Mouse (Mus musculus) gonadal fat pad, adult 2 months (tissue): Measurements from ENCODE around the gene Scd4. TPM values are rescaled to one million over a fixed set of nuclear protein-coding genes. Genes with fewer than 3 reads are reported as not detected.
"Not testable (repeated sequence)": the region's sequence is repeated elsewhere in the genome, so short reads cannot be mapped to it uniquely, and the experiment has no call there.

Source experiments
- DNase-seq: peaks from one replicate; pipeline ENCODE4 v3.0.0-alpha.2; 2012; ENCODE audit warnings: low read depth
- polyA plus RNA-seq: library from polyadenylated mRNA; depleted of rRNA; stranded (reverse); fragments of >200 nt; gene quantifications from 2 replicates; pipeline ENCODE4 v1.2.3, GENCODE M21; 2012

The Scd4 gene
- polyA plus RNA-seq, 1 experiment, result 0.73 TPM

GRCm38 (mm10) chr19:44316752-44317315 is 16.1 kb upstream of the Scd4 start:
- DNase-seq, result no peak

DNA sequence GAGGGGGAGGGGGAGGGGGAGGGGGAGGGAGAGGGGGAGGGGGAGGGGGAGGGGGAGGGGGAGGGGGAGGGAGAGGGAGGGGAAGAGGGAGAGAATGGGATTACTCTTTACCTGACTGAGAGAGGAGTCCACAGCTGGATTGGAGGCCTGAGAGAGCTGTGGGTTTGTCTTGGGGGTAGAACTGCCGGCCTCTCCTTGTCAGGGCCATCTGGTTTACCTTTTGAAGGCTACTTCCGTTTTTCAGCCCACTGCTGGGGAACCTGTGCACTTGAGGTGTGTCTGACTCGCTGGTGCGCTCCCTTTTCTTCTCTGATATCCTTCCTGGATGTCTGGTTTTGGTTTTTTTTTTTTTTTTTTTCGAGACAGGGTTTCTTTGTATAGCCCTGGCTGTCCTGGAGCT is 15.5 kb upstream of the Scd4 start:
- no peak for DNase-seq

DNA sequence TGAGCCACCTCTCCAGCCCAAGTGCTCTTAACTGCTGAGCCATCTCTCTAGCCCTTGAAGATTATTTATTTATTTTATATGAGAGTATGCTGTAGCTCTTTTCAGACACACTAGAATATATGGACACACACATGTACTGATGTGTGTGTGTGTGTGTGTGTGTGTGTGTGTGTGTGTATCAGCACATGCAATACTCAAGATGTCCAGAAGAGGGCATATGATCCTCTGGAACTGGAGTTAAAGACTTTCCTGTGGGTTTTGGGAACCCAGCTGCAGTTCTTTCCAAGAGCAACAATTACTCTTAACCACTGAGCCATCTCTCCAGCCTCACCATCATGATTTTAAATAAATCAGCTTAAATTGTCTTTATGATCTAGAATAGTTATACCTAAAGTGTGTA is 14.3 kb upstream of the Scd4 start:
- no peak for DNase-seq

GRCm38 (mm10) chr19:44320316-44320715 is 12.6 kb upstream of the Scd4 start:
- DNase-seq, result no peak

DNA sequence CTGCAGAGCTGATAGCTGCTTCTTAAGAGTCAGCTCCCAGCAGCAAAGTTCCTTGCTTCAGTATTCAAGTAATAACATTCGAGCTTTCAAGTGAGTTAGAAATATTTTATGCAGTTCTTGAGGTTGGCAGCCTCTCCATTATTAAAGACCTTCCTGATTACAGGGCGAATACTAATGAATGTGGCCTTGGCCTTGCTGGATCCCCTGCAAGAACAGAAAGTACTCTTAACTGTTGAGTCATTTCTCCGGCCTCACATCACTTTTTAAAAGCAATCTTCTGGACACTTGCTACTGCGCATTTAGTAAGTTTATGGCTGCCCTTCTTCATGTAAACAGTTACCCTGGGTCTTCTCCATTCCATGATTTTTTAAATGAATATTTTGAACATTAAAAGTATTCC is 11.7 kb upstream of the Scd4 start:
- DNase-seq, result no peak

- DNase-seq, result no peak
Measured at GRCm38 (mm10) chr19:44321631-44322030, 11.3 kb upstream of the Scd4 start.

GRCm38 (mm10) chr19:44329566-44329965 is 3.3 kb upstream of the Scd4 start:
- DNase-seq, result no peak

DNA sequence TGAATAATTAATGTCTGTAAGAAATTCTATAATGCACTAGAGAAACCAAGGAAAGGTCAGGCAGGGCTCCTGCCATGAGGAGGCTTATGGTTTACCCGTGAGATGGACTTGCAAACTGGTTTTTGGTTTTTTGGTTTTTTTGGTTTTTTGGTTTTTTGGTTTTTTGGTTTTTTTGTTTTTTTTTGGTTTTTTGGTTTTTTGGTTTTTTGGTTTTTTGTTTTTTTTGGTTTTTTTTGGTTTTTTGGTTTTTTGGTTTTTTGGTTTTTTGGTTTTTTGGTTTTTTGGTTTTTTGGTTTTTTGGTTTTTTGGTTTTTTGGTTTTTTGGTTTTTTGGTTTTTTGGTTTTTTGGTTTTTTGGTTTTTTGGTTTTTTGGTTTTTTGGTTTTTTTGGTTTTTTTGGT is 1.8 kb upstream of the Scd4 start:
- not testable (repeated sequence) for DNase-seq

- DNase-seq, result no peak
Measured at GRCm38 (mm10) chr19:44331911-44332310, 981 bp upstream of the Scd4 start.

DNA sequence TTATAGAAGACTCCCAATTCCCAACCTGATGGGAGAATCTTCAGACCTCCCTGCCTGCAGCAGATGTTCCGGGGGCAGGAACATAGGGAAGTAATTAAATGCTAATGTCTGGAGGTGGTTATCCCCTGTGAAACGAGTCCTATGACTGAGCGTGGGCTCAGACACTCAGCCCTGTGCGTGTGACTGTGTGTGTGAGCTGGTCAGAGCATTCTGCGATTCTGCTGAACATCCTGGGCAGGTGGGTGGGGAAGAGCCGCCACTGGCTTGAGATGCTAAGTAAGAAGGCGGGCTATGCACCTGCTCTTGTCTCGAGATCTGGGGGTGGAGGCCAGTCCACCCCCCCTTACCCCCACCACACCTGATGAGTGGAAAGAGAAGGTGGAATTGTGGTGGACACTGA is 566 bp upstream of the Scd4 start:
- DNase-seq, result no peak

- DNase-seq, result no peak
Measured at GRCm38 (mm10) chr19:44333991-44334390, 1.1 kb downstream of the Scd4 start.

GRCm38 (mm10) chr19:44335876-44336662 is 3.2 kb downstream of the Scd4 start:
- DNase-seq, result no peak

- no peak for DNase-seq
Measured at GRCm38 (mm10) chr19:44349689-44350088, 16.8 kb downstream of the Scd4 start.

GRCm38 (mm10) chr19:44351756-44352155 is 18.9 kb downstream of the Scd4 start:
- DNase-seq, result no peak

GRCm38 (mm10) chr19:44358700-44359099 is 25.8 kb downstream of the Scd4 start:
- DNase-seq, result no peak

DNA sequence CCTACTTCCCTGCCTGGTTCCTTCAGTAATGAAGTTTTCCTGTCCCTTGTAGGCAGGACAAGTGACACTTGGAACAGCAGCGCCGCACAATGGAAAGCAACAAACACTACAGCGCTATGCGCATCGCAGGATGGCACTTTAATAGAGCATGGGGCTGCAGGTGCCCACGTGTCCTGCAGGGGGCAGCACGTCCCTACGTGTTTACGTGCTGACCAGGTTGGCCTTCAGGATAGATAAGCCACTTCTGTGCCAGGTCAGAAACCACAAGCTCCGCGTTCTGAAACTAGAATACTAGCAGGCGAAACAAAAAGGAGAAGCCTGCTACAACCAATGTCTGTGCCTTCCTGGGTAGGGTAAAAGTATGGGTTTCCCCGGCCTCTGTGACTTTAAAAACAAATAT is 30.6 kb downstream of the Scd4 start:
- DNase-seq, result no peak

DNA sequence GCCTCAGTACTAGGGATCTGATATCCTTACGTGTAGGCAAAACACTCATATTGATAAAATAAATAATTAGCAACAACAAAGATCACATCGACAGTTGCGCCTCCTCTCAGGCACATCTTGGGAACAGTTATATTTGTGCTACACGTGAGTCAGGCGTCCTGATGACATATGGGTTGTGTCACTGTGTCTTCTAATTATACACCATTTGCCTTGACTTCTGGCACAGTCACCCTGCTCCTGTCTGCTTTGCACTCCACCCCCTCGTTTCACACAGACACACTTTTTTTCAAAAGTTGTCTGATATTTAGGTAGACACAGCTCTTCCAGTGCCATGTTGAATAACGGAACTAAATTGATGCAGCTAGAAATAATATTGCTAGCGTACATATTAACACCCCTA is 31.1 kb downstream of the Scd4 start:
- DNase-seq, result no peak

DNA sequence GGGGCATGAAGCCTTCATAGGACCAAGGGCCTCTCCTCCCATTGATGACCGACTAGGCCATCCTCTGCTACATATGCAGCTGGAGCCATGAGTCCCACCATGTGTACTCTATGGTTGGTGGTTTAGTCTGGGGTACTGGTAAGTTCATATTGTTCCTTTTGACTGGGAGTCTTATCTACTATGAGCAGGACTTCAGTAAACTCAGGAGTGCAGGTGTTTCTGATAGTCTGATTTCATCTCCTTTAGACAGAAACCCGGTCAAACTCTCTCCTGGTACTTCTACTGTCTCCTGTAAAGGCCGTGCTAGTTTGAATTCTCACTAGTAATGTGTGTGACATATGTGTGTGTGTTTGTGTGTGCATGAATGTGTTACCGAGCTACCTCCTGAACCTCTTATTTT is 32.8 kb downstream of the Scd4 start:
- DNase-seq, result no peak

DNA sequence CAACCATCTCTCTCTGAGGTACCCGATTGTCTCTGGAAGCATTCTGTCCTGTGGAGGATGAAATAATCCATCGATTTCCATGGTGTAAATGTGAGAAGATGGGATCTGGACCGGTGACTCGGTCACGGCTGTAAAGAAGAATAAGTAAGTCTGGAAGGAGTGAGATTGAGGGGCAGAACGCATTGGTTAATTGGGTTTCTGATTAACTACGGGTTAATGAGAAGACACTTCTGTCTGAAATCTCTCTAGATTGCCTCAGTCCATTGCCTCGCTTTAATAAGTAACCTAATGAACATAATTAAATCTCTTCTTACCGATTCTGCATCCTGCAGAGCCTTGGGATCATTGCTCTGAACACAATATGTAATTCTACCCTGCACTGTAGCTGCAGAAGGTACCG is 34.2 kb downstream of the Scd4 start:
- not testable (repeated sequence) for DNase-seq

DNA sequence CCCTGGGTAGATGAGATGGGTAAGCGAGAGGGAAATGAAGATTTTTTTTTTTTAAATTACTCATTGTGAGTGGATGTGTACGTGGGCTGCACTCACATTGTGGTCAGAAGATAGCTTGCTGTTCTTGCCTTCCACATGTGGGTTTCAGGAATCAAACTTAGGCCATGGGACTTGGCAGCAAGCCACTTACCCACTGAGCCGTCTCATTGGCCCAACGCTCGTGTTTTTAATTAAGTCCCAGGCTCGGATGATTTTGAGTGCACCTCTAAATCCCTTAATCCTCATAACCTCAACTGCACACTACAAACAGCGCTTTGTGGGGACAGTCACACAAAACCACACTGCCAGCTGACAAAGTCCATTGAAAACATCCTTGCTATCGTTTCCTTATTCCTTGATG is 36.5 kb downstream of the Scd4 start:
- DNase-seq, result no peak

- DNase-seq, result no peak
Measured at GRCm38 (mm10) chr19:44370231-44370630, 37.3 kb downstream of the Scd4 start.

DNA sequence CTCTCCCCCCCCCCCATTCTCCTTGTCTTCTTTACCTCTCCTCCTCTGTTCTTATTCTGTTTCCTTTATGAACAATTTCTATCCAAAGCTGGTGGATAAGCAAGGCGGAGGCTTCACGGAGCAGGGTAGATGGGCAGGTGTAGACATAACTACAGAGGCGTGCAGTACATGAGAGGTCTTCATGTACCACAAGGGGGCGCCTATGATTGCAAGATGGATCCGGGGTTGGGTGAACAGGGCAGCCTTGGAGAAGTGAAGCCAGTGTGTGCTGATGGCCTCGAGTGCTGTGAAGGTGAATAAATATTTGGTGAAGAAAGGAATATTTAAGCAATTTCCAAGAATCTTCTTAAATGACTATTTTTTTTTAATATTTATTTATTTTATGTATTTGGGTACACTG is 40.1 kb downstream of the Scd4 start:
- no peak for DNase-seq

GRCm38 (mm10) chr19:44376511-44376951 is 43.6 kb downstream of the Scd4 start:
- no peak for DNase-seq
